Mouse (Mus musculus): Measurements from ENCODE around the gene Cuedc1. TPM values are rescaled to one million over a fixed set of nuclear protein-coding genes. Genes with fewer than 3 reads are reported as not detected.
A peak's percentile ranks its signal among the peaks of the same experiment; 100 is the strongest.

Gene Cuedc1
- polyA plus RNA-seq, 1 experiment from 2014 or later: 49.7 TPM

DNA sequence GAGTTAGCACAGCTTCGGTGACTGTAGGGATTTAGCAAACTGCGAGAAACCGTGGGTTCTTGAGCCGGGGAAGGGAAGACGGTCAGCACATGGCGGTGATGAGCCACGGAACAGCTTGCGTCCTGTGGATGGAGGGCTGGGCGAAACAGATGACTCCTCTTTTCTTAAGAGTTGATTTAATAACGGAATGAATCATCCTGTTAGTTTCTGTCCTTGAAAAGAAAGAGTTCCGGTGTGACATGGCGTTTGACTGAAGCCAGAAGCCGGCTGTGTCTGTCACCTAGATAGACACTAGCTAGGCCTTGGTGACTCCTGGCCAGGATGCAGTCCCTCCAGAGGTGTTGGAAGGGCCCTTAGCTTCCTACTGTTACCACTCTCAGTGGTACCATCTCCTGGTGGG, 14.2 kb downstream of the Cuedc1 start:
- Histone ChIP-seq H3K9me3 (no peaks in the 10 kb centered on the region), H3K9ac (no peak overlapping the region), H3K36me3 (no peaks in the 10 kb centered on the region), H3K4me1 (replicated peaks) (peaks cover 28% of the 10 kb centered on the region), H3K4me3 (no peak overlapping the region), H3K27ac (replicated peaks) (no peak overlapping the region), H3K27me3 (no peaks in the 10 kb centered on the region), H3K4me2 (no peak overlapping the region)
- ATAC-seq (ENCODE audit: low FRiP score, low read depth): no peak
- 55% methylated on average over 13 of the region's 13 CpGs for WGBS

DNA sequence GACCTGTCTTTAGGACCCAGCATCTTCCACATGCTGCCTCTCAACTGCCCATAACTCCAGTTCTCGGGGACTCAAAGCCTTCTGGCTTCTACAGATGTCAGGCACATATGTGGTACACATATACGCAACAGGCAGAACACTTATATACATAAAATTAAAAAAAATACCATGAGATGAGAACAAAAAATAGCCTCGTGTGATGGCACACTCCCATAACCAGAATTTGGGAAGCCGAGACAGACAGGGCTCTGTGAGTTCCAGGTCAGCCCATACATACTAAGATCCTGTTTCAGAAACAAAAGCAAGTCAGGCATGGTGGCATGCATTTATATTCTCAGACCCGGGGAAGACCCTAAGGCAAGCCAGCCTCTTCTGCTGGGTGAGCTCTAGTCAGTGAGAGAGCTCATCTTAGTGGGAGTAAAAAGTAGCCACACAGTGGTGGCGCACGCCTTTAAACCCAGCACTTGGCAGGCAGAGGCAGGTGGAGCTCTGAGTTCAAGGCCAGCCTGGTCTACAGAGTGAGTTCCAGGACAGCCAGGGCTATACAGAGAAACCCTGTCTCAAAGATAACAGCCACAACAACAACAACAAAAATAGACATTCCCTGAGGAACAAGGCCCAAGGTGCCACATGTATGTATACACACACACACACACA, 14.9 kb downstream of the Cuedc1 start:
- Histone ChIP-seq H3K36me3 (no peaks in the 10 kb centered on the region), H3K9me3 (no peaks in the 10 kb centered on the region), H3K27me3 (no peaks in the 10 kb centered on the region), H3K4me1 (replicated peaks) (peaks cover 36% of the 10 kb centered on the region), H3K4me3 (no peak overlapping the region), H3K27ac (replicated peaks) (no peak overlapping the region), H3K9ac (no peak overlapping the region), H3K4me2 (no peak overlapping the region)
- ATAC-seq (ENCODE audit: low FRiP score, low read depth): no peak
- 74% methylated on average over 7 of the region's 7 CpGs for WGBS

DNA sequence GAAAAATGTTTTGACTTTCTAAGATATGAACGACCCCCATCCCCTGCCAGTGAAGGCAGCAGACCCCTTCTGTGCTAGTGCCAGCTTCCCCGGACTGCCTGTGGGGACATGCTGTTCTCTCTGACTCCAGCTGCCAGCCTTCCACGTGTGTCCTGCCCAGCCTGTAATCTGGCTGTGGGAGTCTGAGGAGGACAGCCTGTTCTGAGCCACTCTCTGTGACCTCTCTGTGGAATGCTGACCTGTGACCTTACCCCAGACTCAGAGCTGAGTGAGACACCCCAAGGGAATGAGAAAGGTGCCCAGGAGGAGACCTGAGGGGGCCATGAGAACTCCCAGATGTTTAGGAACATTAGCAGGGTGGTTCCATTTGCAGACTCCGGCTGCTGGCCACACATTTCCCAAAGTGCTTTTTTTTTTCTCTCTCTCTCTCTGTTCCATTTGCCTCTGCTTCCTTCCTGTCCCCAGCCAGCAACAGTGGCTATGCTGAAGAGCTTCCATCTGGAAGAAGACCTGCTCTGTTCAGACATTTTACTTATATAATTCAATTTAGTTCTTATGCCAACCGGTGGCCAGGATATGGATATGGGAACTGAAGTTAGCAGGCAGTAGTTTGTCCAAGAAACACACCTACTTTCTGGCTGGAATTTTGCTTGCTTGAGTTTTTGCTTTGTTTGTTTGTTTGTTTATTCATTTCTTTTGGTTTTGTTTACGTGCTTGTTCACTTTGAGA, 15.8 kb downstream of the Cuedc1 start:
- Histone ChIP-seq H3K4me1 (replicated peaks) (peaks cover 45% of the 10 kb centered on the region), H3K4me2 (no peak overlapping the region), H3K27me3 (no peaks in the 10 kb centered on the region), H3K4me3 (no peak overlapping the region), H3K36me3 (no peaks in the 10 kb centered on the region), H3K27ac (replicated peaks) (0 out of 2 replicates have a peak overlapping the region, but pooled peaks have one; percentile 0), H3K9me3 (no peaks in the 10 kb centered on the region), H3K9ac (no peak overlapping the region)
- ATAC-seq (ENCODE audit: low FRiP score, low read depth): no peak
- WGBS: 44% methylated on average over 6 of the region's 6 CpGs

DNA sequence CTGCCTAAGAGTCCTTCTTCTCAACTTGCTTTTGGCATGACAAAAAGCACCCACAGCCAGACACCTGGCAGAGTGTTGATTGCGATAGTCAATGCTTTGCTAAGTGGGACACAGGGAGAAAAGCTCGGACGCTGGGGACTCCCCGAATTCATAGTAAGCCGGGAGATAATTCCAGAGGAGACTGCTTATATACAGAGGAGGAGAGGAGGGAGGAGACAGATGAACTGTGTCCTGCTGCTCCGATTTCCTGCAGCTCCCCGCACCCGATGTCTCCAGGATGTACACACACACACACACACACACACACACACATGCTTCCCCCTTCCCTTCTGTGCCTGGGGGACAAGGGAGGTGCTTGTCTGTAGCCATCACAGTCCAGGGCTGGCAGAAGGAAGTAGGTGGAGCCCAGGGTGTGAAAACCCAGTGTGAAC, 17.0 kb downstream of the Cuedc1 start:
- H3K9me3 ChIP-seq: no peaks in the 10 kb centered on the region
- H3K4me1 ChIP-seq (replicated peaks): peaks cover 53% of the 10 kb centered on the region
- no peaks in the 10 kb centered on the region for H3K27me3 ChIP-seq
- WGBS: 40% methylated on average over 8 of the region's 8 CpGs
- H3K4me3 ChIP-seq: no peak overlapping the region
- peak; percentile 40; the same call in 1 of the 2 replicates for ATAC-seq (ENCODE audit: low FRiP score, low read depth)
- no peak overlapping the region for H3K4me2 ChIP-seq
- no peak overlapping the region for H3K9ac ChIP-seq
- H3K36me3 ChIP-seq: no peaks in the 10 kb centered on the region
- peak overlapping the region; percentile 54 for H3K27ac ChIP-seq (replicated peaks)

DNA sequence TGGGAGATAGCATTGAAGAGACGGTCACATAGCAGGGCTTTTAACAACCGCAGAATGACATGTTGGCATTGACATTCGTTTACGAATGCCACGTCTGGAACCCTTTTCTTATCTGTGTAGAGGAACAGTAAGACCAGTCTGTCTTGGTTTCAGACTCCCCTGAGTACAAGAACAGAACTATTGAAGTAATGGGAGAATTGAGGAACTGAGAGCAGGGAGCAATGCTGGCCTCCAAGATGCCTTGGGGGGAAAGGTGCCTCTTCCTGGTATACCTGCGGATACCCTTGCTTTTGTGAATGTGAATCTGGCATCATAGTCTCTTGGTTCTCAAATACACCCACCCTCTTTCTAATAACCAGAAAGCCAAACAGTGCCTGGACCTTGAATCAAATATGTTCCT, 18.7 kb downstream of the Cuedc1 start:
- ATAC-seq (ENCODE audit: low FRiP score, low read depth): no peak
- Histone ChIP-seq H3K4me1 (replicated peaks) (peaks cover 53% of the 10 kb centered on the region), H3K27me3 (no peaks in the 10 kb centered on the region), H3K4me3 (no peak overlapping the region), H3K27ac (replicated peaks) (no peak overlapping the region), H3K36me3 (no peaks in the 10 kb centered on the region), H3K4me2 (no peak overlapping the region), H3K9ac (no peak overlapping the region), H3K9me3 (no peaks in the 10 kb centered on the region)
- 81% methylated on average over 6 of the region's 6 CpGs for WGBS

DNA sequence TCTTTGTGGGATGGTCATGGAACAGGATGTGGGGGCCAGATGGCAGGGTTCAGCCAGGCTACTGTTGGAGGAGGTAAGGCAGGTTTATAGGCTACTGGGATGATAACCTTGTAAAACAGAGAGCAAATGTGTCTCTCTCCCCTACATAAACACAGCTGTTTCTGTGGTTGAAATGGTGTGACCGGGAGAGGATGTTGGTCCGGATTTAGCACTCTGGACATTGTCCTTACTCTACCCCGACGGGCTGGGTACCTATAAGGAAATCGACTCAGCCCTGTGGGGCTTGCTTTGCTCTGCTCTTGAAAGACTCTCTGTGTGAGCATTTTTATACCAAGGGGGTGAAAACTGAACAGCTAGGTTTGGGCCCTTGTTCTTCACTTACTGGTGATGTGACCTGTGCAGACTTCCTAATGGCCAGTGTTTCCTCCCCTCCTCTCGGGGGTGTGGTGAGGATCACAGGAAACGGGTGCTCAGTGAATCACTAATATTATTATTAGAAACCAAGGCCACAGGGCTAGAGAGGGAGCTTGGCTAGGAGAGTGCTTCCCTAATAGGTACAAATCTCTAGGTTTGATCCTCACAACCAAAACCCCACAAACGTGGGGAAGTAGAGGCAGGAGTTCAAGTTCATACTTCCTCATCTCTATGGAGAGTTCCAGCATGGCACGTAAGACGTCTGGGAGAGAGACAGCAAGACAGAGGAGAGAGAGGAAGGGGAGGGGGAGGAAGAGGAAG, 19.7 kb downstream of the Cuedc1 start:
- no peaks in the 10 kb centered on the region for H3K9me3 ChIP-seq
- H3K27me3 ChIP-seq: no peaks in the 10 kb centered on the region
- H3K4me1 ChIP-seq (replicated peaks): peaks cover 55% of the 10 kb centered on the region
- no peak for ATAC-seq (ENCODE audit: low FRiP score, low read depth)
- 59% methylated on average over 10 of the region's 10 CpGs for WGBS
- no peak overlapping the region for H3K4me2 ChIP-seq
- H3K9ac ChIP-seq: no peak overlapping the region
- peak overlapping the region; percentile 88 for H3K27ac ChIP-seq (replicated peaks)
- H3K36me3 ChIP-seq: no peaks in the 10 kb centered on the region
- H3K4me3 ChIP-seq: no peak overlapping the region

DNA sequence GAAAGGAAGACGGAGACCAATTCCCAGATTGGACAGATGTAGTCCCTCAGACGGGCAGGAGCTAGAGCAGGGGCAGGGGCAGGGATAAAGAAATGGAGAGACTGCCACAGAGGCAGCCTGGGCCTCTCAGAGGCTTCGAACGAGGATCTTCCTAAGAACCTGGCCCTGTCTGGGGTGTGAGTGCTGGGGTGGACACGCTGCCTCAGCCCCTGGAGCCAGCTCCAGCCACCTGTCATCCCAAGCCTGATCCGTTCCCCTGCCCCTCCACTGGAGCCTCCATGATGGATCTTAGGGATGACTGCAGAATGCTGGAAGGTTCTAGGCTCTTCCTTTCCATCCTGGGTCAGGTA, 20.2 kb downstream of the Cuedc1 start:
- Histone ChIP-seq H3K27me3 (no peaks in the 10 kb centered on the region), H3K27ac (replicated peaks) (peak overlapping the region; percentile 88), H3K4me3 (no peak overlapping the region), H3K9ac (no peak overlapping the region), H3K4me2 (no peak overlapping the region), H3K9me3 (no peaks in the 10 kb centered on the region), H3K4me1 (replicated peaks) (peaks cover 58% of the 10 kb centered on the region), H3K36me3 (no peaks in the 10 kb centered on the region)
- no peak for ATAC-seq (ENCODE audit: low FRiP score, low read depth)
- WGBS: 31% methylated on average over 6 of the region's 6 CpGs

DNA sequence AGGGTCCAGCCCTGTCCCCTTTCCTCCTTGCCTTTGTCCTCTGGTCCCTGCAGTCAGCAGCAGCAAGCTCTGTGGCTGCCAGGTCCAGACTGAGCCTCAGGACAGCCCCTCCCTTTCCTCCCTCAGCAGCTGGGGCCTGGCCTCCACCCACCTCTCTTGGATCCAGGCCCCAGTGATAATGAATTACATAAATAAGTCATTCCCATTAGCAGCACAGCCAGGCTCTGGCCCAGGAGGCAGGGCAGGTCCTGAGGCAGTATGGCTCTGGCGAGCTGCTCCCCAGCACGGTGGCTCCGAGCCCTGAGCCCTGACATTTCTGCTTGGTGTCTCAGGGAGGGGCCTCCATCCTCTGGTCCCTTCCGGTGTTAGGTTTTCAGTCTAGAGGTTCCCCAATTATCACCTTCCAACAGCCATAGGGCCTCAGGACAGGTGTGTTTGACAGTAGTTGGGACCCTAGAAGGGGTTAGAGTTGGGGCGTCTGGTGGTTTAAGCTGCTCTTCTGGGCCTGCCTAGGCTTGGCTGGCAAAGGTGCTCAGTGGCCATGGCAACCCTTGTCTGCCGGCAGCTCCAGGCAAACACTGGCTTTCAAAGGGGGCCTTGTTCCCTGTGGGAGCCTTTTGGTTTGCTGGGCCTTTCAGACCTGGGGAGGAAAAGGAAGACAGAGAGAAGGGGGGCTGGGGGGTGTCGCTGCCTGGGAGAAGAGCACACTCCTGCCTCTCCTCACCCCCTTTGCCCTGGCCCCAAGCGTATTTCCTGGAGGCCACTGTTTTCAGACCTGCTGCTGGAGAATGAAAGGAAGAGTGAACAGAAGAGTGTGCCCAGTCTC, 21.2 kb downstream of the Cuedc1 start:
- Histone ChIP-seq H3K27ac (replicated peaks) (peak overlapping the region; percentile 88), H3K27me3 (no peaks in the 10 kb centered on the region), H3K9me3 (no peaks in the 10 kb centered on the region), H3K4me1 (replicated peaks) (peaks cover 54% of the 10 kb centered on the region), H3K9ac (no peak overlapping the region), H3K4me2 (peak overlapping the region; percentile 20; the same call in 1 of the 2 replicates), H3K4me3 (no peak overlapping the region), H3K36me3 (no peaks in the 10 kb centered on the region)
- WGBS: 11% methylated on average over 8 of the region's 8 CpGs
- peak; percentile 90 for ATAC-seq (ENCODE audit: low FRiP score, low read depth)

DNA sequence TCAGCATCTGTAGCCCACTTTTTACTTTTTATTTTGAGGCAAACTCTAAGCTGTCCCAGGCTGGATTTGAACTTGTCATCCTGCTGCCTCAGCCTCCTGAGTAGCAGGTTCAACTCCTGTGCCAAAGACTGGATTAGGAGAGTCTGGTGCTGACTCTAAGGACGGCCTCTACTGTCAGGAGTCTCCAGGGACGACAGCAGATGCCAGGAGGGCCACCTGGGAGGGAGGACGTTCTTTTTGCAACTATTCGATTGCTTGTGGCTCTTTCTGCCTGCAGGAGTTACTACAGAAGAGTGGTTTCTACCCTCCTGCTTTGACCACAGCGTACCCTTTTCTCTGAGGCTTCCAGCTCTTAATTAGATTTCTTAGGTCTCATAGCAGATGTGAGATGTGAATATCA, 24.7 kb downstream of the Cuedc1 start:
- 28% methylated on average over 5 of the region's 5 CpGs for WGBS
- no peak for ATAC-seq (ENCODE audit: low FRiP score, low read depth)
- no peaks in the 10 kb centered on the region for H3K27me3 ChIP-seq
- H3K4me2 ChIP-seq: no peak overlapping the region
- H3K36me3 ChIP-seq: no peaks in the 10 kb centered on the region
- 0 out of 2 replicates have a peak overlapping the region, but pooled peaks have one; percentile 4 for H3K27ac ChIP-seq (replicated peaks)
- H3K9ac ChIP-seq: no peak overlapping the region
- peaks cover 35% of the 10 kb centered on the region for H3K4me1 ChIP-seq (replicated peaks)
- H3K9me3 ChIP-seq: no peaks in the 10 kb centered on the region
- no peak overlapping the region for H3K4me3 ChIP-seq

DNA sequence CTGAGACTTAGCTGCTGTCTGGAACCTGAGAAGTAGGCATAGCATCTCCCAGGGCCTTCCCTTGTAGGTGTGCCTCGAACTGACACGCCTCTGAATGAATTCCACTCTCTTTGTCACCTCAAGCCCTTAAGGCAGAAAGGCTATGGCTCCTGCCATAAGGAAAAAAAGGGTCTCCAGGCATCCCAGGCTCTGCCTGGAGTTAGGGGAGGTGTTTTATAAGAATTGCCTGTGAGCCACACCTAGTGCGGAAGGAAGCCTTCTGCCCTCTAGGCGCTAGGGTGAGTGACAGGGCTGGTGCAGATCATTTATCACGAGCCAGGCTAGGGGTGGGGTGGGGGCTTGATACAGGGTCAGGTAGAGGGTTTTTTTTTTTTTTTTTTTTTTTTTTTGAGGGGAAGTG, 25.2 kb downstream of the Cuedc1 start:
- no peak for ATAC-seq (ENCODE audit: low FRiP score, low read depth)
- Histone ChIP-seq H3K36me3 (no peaks in the 10 kb centered on the region), H3K27ac (replicated peaks) (0 out of 2 replicates have a peak overlapping the region, but pooled peaks have one; percentile 4), H3K4me1 (replicated peaks) (peaks cover 31% of the 10 kb centered on the region), H3K27me3 (no peaks in the 10 kb centered on the region), H3K4me3 (no peak overlapping the region), H3K9ac (no peak overlapping the region), H3K9me3 (no peaks in the 10 kb centered on the region), H3K4me2 (no peak overlapping the region)
- 72% methylated on average over 5 of the region's 5 CpGs for WGBS

DNA sequence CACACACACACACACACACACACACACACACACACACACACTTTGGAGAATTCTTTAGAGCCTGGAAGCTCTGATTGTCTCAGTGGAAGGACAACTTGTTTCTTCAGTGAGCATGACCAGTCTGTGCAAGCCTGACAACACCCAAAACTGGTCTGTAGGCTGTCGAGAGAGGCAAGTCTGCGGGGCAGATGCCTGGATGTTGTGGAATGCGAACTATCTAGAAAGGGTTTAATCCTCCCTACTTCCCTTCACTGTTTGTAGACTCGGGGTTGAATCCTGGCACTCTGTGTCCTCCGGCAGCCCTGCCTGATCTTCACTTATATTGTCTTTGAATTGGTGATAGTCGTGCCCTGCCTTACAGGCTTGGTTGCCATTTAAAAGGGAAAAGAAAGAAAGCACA, 25.9 kb downstream of the Cuedc1 start:
- Histone ChIP-seq H3K9me3 (no peaks in the 10 kb centered on the region), H3K4me2 (no peak overlapping the region), H3K4me1 (replicated peaks) (peaks cover 24% of the 10 kb centered on the region), H3K36me3 (no peaks in the 10 kb centered on the region), H3K4me3 (no peak overlapping the region), H3K9ac (no peak overlapping the region), H3K27ac (replicated peaks) (no peak overlapping the region; the same call in 1 of the 2 replicates), H3K27me3 (no peaks in the 10 kb centered on the region)
- WGBS: 38% methylated on average over 6 of the region's 6 CpGs
- no peak for ATAC-seq (ENCODE audit: low FRiP score, low read depth)

Measured in hindbrain, embryonic 15.5 days (tissue).